Mouse (Mus musculus) heart, embryonic 13.5 days (tissue): ENCODE measurements at regions not wholly inside any gene's neighbourhood (a gene's known extent, or its start where the extent isn't known, plus 50 kb on each side); places are given as distances from the start of the nearest gene placed in this dataset.
"Not testable (repeated sequence)": the region's sequence is repeated elsewhere in the genome, so short reads cannot be mapped to it uniquely, and the experiment has no call there.

Source experiments
- ATAC-seq: fragments of 200-750 bp; cut with Nextera tagmentation; 2 replicates; pipeline ENCODE4 v1.8.0; 2017; ENCODE audit warnings: moderate TSS enrichment; ENCODE audit not compliant: insufficient number of reproducible peaks, low FRiP score, low TSS enrichment; ENCODE audit errors: extremely low read depth
- H3K27ac ChIP-seq: fragments of 300-500 bp; sonication (generic); replicated peaks from 2 replicates; pipeline ENCODE4 v1.5.1; 2015; ENCODE audit warnings: moderate library complexity, mild to moderate bottlenecking, inconsistent platforms
- H3K27me3 ChIP-seq: fragments of 300-500 bp; sonication (generic); replicated peaks from 2 replicates; pipeline ENCODE4 v1.6.1; 2015; ENCODE audit warnings: mild to moderate bottlenecking, inconsistent platforms
- H3K36me3 ChIP-seq: fragments of 300-500 bp; sonication (generic); 2 replicates; pipeline ENCODE4 v1.6.1; 2015; ENCODE audit warnings: mild to moderate bottlenecking, inconsistent platforms
- H3K4me1 ChIP-seq: fragments of 300-500 bp; sonication (generic); 2 replicates; pipeline ENCODE4 v1.6.1; 2015; ENCODE audit warnings: inconsistent platforms
- H3K4me2 ChIP-seq: fragments of 300-500 bp; sonication (generic); 2 replicates; pipeline ENCODE4 v1.6.1; 2015; ENCODE audit warnings: inconsistent platforms, mild to moderate bottlenecking, moderate library complexity
- H3K4me3 ChIP-seq: fragments of 300-500 bp; sonication (generic); 2 replicates; pipeline ENCODE4 v1.5.1; 2015; ENCODE audit warnings: moderate library complexity, mild to moderate bottlenecking, inconsistent platforms
- H3K9ac ChIP-seq: fragments of 300-500 bp; sonication (generic); 2 replicates; pipeline ENCODE4 v1.6.1; 2015; ENCODE audit warnings: inconsistent platforms, mild to moderate bottlenecking, moderate library complexity
- H3K9me3 ChIP-seq: fragments of 300-500 bp; sonication (generic); 2 replicates; pipeline ENCODE4 v1.6.1; 2016; ENCODE audit warnings: inconsistent platforms
- WGBS: fragments of 180-500 bp; shearing (Covaris S2); methylation state at CpG from one replicate; pipeline ENCODE4 v1.1.7; 2015; ENCODE audit warnings: mixed read lengths; 5-methylcytosine and 5-hydroxymethylcytosine counted together

DNA sequence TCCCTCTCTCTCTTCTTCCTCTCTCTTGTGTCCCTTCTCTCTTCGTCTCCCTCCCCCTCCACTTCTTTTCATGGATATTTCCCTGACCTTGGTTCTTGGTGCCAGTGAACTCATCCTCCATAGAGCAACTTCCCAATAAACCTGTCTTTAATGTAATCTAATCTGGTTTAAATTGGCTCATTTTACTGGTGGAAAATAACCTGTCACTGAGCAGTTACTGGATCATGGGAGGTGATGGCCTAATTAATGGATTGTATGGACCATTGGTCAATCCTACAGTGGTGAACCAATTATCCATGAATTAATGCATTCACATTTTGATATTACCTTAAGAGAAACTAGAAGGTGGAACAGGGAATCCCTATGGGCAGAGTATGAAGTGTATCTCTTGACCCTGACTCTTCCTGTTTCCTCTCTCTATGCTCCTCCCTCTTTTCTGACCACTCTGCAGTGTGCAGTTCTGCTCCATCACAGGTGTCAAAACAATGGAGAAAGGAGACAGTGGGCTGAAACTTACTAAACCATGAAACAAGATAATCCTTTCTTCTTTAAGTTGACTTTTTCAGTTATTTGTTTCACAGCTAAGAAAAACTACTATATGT lies 187.5 kb upstream of the Arrdc3 start:
- Histone ChIP-seq H3K9ac (no peak overlapping the region), H3K27me3 (no peaks in the 10 kb centered on the region), H3K27ac (no peak overlapping the region), H3K4me2 (no peak overlapping the region), H3K9me3 (no peaks in the 10 kb centered on the region), H3K4me1 (peaks cover 5% of the 10 kb centered on the region; the same call in 1 of the 2 replicates), H3K4me3 (no peak overlapping the region), H3K36me3 (no peaks in the 10 kb centered on the region)
- ATAC-seq: no peak
- 64% methylated on average over 1 of the region's 1 CpGs for WGBS

DNA sequence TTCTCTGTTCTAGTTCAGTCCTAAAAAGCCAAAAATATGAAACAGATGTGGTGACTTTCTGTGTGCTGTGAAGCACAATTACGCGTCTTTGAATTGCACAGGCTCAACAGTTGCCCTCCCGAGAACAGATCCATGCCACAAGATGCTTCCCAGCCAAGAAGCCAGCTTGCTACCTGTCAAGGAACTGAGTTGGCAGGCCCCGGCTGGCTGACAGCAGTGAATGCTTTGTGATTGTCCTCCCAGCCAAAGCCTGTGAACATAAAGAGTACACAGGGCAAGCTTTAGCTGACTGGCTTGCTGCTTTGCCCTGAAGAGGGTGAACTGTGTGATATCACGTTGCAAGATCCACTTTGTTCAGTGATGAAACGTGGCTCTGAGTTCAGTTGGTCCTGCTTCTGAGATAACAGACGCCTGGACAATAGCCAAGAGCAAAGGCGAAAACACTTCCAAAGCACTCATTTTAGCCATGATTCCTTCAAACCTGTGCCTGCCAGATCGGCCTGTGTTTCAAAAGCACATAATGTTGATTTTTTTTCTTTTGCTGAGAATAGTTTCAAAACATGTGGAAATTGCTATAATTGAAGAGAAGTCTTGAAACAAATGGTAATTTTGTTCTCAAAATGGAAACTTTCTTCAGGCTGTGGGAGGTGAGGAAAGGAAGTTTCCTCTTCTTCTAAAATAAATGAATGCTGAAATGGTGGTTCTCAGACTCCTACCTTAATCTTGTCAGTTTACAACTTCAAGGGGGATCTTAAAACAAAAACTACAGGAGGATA lies 173.5 kb upstream of the Arrdc3 start:
- 29% methylated on average over 9 of the region's 9 CpGs for WGBS
- Histone ChIP-seq H3K36me3 (no peaks in the 10 kb centered on the region), H3K27me3 (no peaks in the 10 kb centered on the region), H3K27ac (peak overlapping the region; percentile 38; the same call in 1 of the 2 replicates), H3K4me2 (no peak overlapping the region), H3K4me3 (no peak overlapping the region), H3K9me3 (no peaks in the 10 kb centered on the region), H3K9ac (no peak overlapping the region), H3K4me1 (peaks cover 6% of the 10 kb centered on the region)
- no peak for ATAC-seq

DNA sequence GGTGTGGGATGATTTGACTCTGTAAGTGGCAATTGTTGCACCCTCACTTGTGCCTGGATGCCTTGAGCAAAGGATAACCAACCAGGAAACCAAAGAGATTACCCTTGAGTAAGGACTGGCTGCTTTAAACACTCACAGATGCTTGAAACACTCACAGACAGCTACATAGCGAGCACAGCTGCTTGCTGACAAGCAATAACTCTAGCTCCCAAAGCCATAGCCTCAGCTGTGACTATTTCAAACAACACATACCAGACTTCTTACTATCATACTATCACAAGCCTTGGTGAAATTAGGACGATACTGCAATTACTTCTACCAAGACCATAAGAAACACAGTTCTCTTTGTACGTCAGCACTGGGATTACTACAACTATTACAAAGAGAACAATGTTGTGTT lies 163.9 kb upstream of the Arrdc3 start:
- Histone ChIP-seq H3K4me2 (no peak overlapping the region), H3K27ac (no peak overlapping the region), H3K27me3 (no peaks in the 10 kb centered on the region), H3K4me1 (no peaks in the 10 kb centered on the region), H3K4me3 (no peak overlapping the region), H3K9ac (no peak overlapping the region), H3K36me3 (no peaks in the 10 kb centered on the region), H3K9me3 (no peaks in the 10 kb centered on the region)
- ATAC-seq: no peak
- WGBS: 32% methylated on average over 3 of the region's 3 CpGs

DNA sequence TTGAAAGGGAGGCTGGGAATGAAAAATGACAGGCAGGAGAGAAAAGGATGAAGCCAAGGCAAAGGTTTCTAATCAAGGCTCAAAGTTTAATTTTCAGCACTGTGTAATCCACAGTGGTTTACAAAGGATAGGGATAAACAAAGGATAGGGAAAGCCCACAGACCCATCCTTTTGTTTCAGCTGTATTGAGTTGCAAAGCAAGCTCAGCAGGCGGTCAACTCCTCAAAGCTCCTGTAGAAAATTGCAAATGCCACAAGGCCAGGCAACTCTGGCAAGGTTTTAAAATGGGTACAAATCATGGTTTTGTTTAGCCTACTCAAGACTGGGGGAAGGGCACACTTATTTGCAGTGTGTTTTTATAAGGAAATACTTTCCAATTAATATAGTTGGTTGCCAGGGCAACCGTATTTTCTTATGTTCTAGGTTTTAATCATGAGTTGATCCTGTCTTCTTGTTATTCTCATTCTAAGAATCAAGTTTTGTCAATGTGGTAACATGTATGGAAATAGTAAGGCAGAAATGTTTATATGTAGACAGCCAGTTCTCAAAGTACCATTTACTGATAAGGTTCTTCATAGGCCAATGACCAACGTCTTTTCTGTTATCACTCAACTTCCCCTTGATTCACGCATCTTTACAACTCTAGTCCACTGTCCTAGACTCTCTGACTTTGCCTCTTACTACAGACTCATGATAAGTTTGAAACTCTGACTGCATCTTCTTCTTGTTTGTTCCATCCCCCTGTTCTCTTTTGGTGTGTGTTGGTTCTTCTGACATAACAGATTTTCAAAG lies 159.8 kb upstream of the Arrdc3 start:
- Histone ChIP-seq H3K36me3 (no peaks in the 10 kb centered on the region), H3K4me2 (no peak overlapping the region), H3K9me3 (no peaks in the 10 kb centered on the region), H3K4me3 (no peak overlapping the region), H3K4me1 (no peaks in the 10 kb centered on the region), H3K9ac (no peak overlapping the region), H3K27me3 (no peaks in the 10 kb centered on the region), H3K27ac (no peak overlapping the region)
- 46% methylated on average over 4 of the region's 4 CpGs for WGBS
- ATAC-seq: no peak

DNA sequence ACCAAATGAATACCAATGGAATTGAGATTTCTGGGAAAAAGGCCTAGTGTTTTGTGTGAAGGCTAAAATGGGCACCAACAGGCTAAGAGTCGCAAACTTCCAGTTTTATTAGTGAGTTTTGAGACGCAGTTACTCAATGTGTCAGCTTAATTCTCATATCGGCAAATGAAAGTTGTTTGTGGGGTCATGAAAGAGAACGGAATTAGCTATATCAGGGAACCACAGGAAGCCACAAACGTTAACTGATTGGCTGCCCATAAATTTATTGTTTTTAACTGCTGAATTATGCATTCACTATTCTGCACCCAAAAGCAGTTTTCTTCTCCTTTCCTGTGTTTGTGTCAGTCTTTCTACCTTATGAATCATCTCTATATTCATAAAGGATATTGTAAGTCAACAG lies 154.0 kb upstream of the Arrdc3 start:
- ATAC-seq: no peak
- H3K9ac ChIP-seq: no peak overlapping the region
- no peaks in the 10 kb centered on the region for H3K36me3 ChIP-seq
- no peak overlapping the region for H3K4me2 ChIP-seq
- H3K4me1 ChIP-seq: no peaks in the 10 kb centered on the region
- no peaks in the 10 kb centered on the region for H3K27me3 ChIP-seq
- WGBS: 85% methylated on average over 5 of the region's 5 CpGs
- no peak overlapping the region for H3K4me3 ChIP-seq
- no peaks in the 10 kb centered on the region for H3K9me3 ChIP-seq
- H3K27ac ChIP-seq: no peak overlapping the region

DNA sequence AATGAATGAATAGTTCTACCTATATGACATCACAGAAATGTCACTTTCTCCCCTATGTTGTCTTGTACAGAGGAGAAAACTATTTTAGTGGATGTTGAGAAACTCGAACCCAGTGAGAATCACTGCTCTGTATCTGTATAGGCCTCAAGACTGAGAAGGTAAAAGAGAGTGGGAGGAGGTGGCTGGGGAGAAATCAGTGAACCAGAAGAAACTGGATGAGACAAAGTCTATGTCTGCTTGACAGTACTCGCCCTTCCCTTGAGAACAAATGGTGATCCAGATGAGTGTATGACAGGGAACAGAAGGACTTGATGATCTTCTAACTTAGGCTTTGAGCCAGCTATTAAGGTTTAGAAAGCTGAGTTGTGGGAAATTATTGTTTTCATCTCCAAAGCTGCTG lies 137.2 kb upstream of the Arrdc3 start:
- H3K27me3 ChIP-seq: no peaks in the 10 kb centered on the region; the same call in 1 of the 2 replicates
- H3K4me2 ChIP-seq: no peak overlapping the region
- H3K4me3 ChIP-seq: no peak overlapping the region
- H3K9ac ChIP-seq: no peak overlapping the region
- H3K4me1 ChIP-seq: no peaks in the 10 kb centered on the region
- ATAC-seq: no peak
- H3K36me3 ChIP-seq: no peaks in the 10 kb centered on the region
- no peaks in the 10 kb centered on the region for H3K9me3 ChIP-seq
- H3K27ac ChIP-seq: no peak overlapping the region
- 66% methylated on average over 2 of the region's 2 CpGs for WGBS

DNA sequence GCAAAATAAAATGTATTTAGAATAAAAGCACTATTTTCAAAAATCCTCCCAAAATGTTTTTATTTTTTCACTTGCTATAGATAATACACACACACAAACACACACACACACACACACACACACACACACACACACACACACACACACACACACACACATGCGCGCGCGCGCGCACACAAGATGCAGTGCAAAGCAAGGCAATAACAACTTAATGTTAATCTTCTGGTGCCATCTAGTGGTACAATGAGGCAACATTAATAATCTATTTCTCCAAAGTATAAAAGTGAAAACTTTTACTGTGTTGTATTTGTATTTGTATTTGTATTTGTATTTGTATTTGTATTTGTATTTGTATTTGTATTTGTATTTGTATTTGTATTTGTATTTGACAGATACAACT lies 136.2 kb upstream of the Arrdc3 start:
- H3K9me3 ChIP-seq, H3K4me2 ChIP-seq, H3K27ac ChIP-seq, H3K4me1 ChIP-seq, H3K36me3 ChIP-seq, H3K4me3 ChIP-seq, H3K9ac ChIP-seq, ATAC-seq, H3K27me3 ChIP-seq: not testable (repeated sequence)
- WGBS: 52% methylated on average over 6 of the region's 6 CpGs
